Mouse (Mus musculus) right cerebral cortex, adult 18-20 months (tissue): ENCODE data around the gene Gm3045.

Source experiments
- DNase-seq: peaks from one replicate; pipeline ENCODE4 v3.0.0; 2022; ENCODE audit warnings: mixed read lengths

Gene Gm3045

GRCm38 (mm10) chr13:56426365-56426764, at the start of gene Gm3045:
Gene Gm3045, plus strand, starts transcription at chr13:56426594.
- DNase-seq, result no peak

- DNase-seq, result no peak
Measured at GRCm38 (mm10) chr13:56380855-56381685, 45.3 kb upstream of the Gm3045 start.

- no peak for DNase-seq
Measured at GRCm38 (mm10) chr13:56383406-56383805, 43.0 kb upstream of the Gm3045 start.

GRCm38 (mm10) chr13:56386411-56386810, 40.0 kb upstream of the Gm3045 start:
- DNase-seq, result peak; percentile 19

GRCm38 (mm10) chr13:56387374-56387773, 39.0 kb upstream of the Gm3045 start:
- no peak for DNase-seq

- DNase-seq, result no peak
Measured at GRCm38 (mm10) chr13:56388042-56388441, 38.4 kb upstream of the Gm3045 start.

- DNase-seq, result no peak
Measured at GRCm38 (mm10) chr13:56397572-56397971, 28.8 kb upstream of the Gm3045 start.

- DNase-seq, result no peak
Measured at GRCm38 (mm10) chr13:56401186-56401585, 25.2 kb upstream of the Gm3045 start.

- DNase-seq, result no peak
Measured at GRCm38 (mm10) chr13:56403381-56404086, 22.9 kb upstream of the Gm3045 start.

GRCm38 (mm10) chr13:56404511-56405140, 21.8 kb upstream of the Gm3045 start:
- no peak for DNase-seq

- no peak for DNase-seq
Measured at GRCm38 (mm10) chr13:56412286-56412873, 14.0 kb upstream of the Gm3045 start.

- no peak for DNase-seq
Measured at GRCm38 (mm10) chr13:56418685-56419483, 7.5 kb upstream of the Gm3045 start.

- no peak for DNase-seq
Measured at GRCm38 (mm10) chr13:56419538-56419937, 6.9 kb upstream of the Gm3045 start.

GRCm38 (mm10) chr13:56422072-56422723, 4.2 kb upstream of the Gm3045 start:
- peak; percentile 53 for DNase-seq

GRCm38 (mm10) chr13:56425931-56426330, 463 bp upstream of the Gm3045 start:
- DNase-seq, result no peak

- DNase-seq, result peak; percentile 62
Measured at GRCm38 (mm10) chr13:56428724-56429500, 2.5 kb downstream of the Gm3045 start.

- no peak for DNase-seq
Measured at GRCm38 (mm10) chr13:56432496-56432895, 6.1 kb downstream of the Gm3045 start.

GRCm38 (mm10) chr13:56433466-56433865, 7.1 kb downstream of the Gm3045 start:
- DNase-seq, result peak; percentile 41

- DNase-seq, result no peak
Measured at GRCm38 (mm10) chr13:56434311-56434751, 7.9 kb downstream of the Gm3045 start.

GRCm38 (mm10) chr13:56435615-56436287, 9.4 kb downstream of the Gm3045 start:
- no peak for DNase-seq
